Mouse (Mus musculus): ENCODE measurements around the gene Pidd1.
"Not testable (repeated sequence)": the region's sequence is repeated elsewhere in the genome, so short reads cannot be mapped to it uniquely, and the experiment has no call there.

The Pidd1 gene

GRCm38 (mm10) chr7:141457236-141457635, 13.4 kb upstream of the Pidd1 start:
- no peak for DNase-seq

GRCm38 (mm10) chr7:141456739-141457138, 12.9 kb upstream of the Pidd1 start:
- no peak for DNase-seq

- peak; percentile 90 for DNase-seq
These were observed 11.9 kb upstream of the Pidd1 start for GRCm38 (mm10) chr7:141455610-141456314.

GRCm38 (mm10) chr7:141454967-141455551, 11.2 kb upstream of the Pidd1 start, which contains the start of gene Pnpla2:
Pnpla2 (plus strand) TSS chr7:141455198.
- peak; percentile 98 for DNase-seq

GRCm38 (mm10) chr7:141453636-141454035, 9.8 kb upstream of the Pidd1 start:
- DNase-seq = no peak

GRCm38 (mm10) chr7:141451928-141452327, 8.1 kb upstream of the Pidd1 start:
- DNase-seq = no peak

GRCm38 (mm10) chr7:141447110-141447991, 3.5 kb upstream of the Pidd1 start, which contains the start of gene Rplp2:
Rplp2 (plus strand) TSS chr7:141447370.
- DNase-seq = peak; percentile 97

GRCm38 (mm10) chr7:141446374-141446773, 2.5 kb upstream of the Pidd1 start:
- not testable (repeated sequence) for DNase-seq

GRCm38 (mm10) chr7:141443081-141443821, 574 bp downstream of the Pidd1 start:
- DNase-seq = no peak

GRCm38 (mm10) chr7:141442199-141442598, 1.6 kb downstream of the Pidd1 start:
- no peak for DNase-seq

- no peak for DNase-seq
These were observed 2.4 kb downstream of the Pidd1 start for GRCm38 (mm10) chr7:141441460-141441859.

- DNase-seq = peak; percentile 72
These were observed 3.2 kb downstream of the Pidd1 start for GRCm38 (mm10) chr7:141440613-141441012.

- DNase-seq = no peak
These were observed 4.0 kb downstream of the Pidd1 start for GRCm38 (mm10) chr7:141439811-141440210.

GRCm38 (mm10) chr7:141439140-141439679, 4.6 kb downstream of the Pidd1 start:
- no peak for DNase-seq

- no peak for DNase-seq
These were observed 5.4 kb downstream of the Pidd1 start for GRCm38 (mm10) chr7:141438201-141438968.

GRCm38 (mm10) chr7:141437178-141438120, 6.4 kb downstream of the Pidd1 start, which contains the start of gene Slc25a22:
Slc25a22 (minus strand) TSS chr7:141437892.
- DNase-seq = peak; percentile 88

- no peak for DNase-seq
These were observed 7.3 kb downstream of the Pidd1 start for GRCm38 (mm10) chr7:141436523-141436892.

GRCm38 (mm10) chr7:141435856-141436522, 7.8 kb downstream of the Pidd1 start:
- no peak for DNase-seq

- peak; percentile 68 for DNase-seq
These were observed 8.5 kb downstream of the Pidd1 start for GRCm38 (mm10) chr7:141435129-141435855.
